Mouse (Mus musculus): ENCODE measurements around the gene Sept4.

- TF ChIP-seq POLR2A (IDR thresholded peaks at IDR 0.05; ENCODE audit: control insufficient read depth, low read depth, low read length) (no peak), CTCF (IDR thresholded peaks at IDR 0.05; ENCODE audit: control insufficient read depth, insufficient read depth, insufficient replicate concordance, low read depth, low read length) (no peak)
Observed at GRCm38 (mm10) chr11:87578963-87579601, 10.4 kb downstream of the Sept4 start.
